Mouse (Mus musculus) erythroblast, embryonic 14.5 days (primary cell): ENCODE results near the gene Tcn2.

Source experiments
- GATA1 ChIP-seq: IDR thresholded peaks from 2 replicates; pipeline ENCODE4 v1.6.1; 2012; ENCODE audit warnings: low read length, inconsistent platforms, mixed read lengths
- TAL1 ChIP-seq: IDR thresholded peaks from 3 replicates; pipeline ENCODE4 v1.6.1; 2012; ENCODE audit warnings: low read length, inconsistent platforms, mixed read lengths

- TF ChIP-seq TAL1, result no peak
- no peak for TF ChIP-seq GATA1
Observed at GRCm38 (mm10) chr11:3981536-3981935, 49.6 kb upstream of the Tcn2 start.
